Mouse (Mus musculus) kidney, adult 10 weeks (tissue): Measurements from ENCODE around the gene Kmt2c. TPM values are rescaled to one million over a fixed set of nuclear protein-coding genes. Genes with fewer than 3 reads are reported as not detected.

Experiments
- polyA plus RNA-seq: library from polyadenylated mRNA; stranded (reverse); fragments of 350-450 nt; fragmentation: Illumina TruSeq; extraction: RNeasy Lipid Tissue Mini Kit (QIAGEN cat#74804); gene quantifications from one replicate; pipeline ENCODE4 v1.2.3, GENCODE M21; 2014; ENCODE audit warnings: low read depth, low replicate concordance

Kmt2c gene
- polyA plus RNA-seq, result 34.5 TPM

DNA sequence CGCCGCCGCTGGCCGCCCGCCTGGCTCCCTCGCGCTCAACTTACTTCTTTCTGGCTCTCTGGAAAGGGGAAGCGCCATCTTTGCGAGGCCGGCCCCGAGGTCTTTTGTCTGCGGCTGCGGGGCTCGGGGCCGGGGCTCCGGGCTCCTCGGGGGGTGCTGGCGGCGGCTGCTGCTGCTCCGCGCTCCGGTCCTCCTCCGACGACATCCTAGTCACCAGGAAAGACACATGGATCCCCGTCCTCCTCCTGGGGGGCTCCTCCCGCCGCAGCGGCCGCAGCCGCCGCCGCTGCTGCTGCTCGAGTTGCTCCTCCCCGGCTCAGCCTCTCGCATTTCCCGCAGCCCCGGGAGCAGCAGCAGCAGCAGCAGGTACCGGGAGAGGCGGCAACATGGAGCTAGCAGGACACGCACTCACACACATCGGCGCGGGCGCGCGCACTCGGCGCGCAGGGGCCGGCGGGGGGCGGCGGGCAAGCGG, at the start of gene Kmt2c:
Gene Kmt2c, minus strand, starts transcription at position 438 of the 475 bp plus-strand sequence.

DNA sequence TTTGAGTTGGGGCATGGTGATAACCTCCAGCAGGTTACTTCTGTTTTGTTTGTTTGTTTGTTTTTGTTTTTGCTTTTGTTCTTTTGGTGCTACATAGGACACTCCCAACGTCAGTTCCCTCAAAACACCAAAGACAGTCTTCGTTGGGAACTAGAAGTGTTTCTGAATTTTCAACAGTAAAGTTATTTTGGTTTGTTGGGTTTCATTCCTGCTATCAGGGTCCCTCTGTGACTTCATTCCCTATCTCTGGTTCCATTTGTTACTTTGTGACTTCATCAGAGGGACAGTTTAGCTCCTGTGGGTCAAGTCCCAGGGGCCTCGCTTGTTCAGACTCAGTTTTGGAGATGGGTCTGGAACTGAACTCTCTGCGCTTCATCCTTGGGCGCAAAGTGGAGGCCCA, 17.2 kb upstream of the Kmt2c start, which contains the start of gene Cct8l1:
Gene Cct8l1, plus strand, starts transcription at position 301 of the 400 bp plus-strand sequence.

DNA sequence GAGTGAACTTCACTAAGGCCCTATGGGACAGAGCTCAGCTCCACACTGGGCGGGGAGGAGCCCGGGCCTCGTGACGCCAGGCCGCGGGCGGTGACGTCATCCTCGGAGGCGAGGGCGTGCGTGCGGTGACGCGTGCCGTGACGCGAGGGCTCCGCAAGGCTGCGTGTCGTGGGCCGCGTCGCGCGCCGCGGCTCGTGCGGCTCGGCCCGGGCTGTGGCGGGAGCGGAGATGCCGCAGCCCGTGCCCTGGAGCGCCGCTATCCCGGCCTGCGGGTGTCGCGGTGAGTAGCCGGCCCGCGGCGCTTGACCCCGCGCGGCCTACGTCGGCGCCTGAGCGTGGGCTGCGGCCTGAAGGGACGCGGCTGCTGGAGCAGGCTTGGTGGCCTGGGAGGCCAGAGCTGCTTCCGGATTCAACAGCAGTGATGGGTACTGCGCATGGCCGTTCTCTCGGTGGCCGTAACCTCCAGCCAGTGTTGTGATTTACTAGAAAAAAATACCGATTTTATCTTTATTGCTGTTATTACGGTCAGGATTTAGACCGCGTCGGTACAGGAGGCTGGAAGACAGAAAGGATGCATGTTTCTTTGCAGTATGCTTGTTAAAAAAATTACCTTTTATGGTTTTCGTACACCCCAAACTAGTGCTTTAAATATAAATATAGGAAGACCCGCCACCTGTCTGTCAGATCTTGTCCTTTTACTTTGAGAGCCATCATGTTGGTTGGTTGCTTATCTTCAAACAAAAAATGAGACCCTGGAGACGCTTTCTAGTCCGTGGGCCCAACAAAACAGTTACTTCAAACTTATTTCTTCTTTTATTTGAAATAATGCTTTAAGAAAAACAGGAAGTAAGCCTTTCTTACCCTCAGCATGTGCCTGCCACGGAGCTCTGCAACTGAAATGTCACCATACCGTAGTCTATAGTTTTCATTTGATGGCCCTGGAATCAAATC, 275.6 kb downstream of the Kmt2c start, which contains the start of gene E130116L18Rik:
Gene E130116L18Rik, minus strand, starts transcription at position 402 of the 951 bp plus-strand sequence.

Other genes starting within 250 kb of the Kmt2c start
- not detected for gene Cct8l1, start 17.3 kb upstream of the Kmt2c start, polyA plus RNA-seq
- gene Xrcc2, start 207.0 kb upstream of the Kmt2c start, polyA plus RNA-seq, result 4.2 TPM